Mouse (Mus musculus): ENCODE measurements around the gene Lhx1. TPM values are rescaled to one million over a fixed set of nuclear protein-coding genes. Genes with fewer than 3 reads are reported as not detected.

The Lhx1 gene
- total and polyA plus RNA-seq, 2 experiments from 2014 or later = 21.3 to 44.9 TPM

DNA sequence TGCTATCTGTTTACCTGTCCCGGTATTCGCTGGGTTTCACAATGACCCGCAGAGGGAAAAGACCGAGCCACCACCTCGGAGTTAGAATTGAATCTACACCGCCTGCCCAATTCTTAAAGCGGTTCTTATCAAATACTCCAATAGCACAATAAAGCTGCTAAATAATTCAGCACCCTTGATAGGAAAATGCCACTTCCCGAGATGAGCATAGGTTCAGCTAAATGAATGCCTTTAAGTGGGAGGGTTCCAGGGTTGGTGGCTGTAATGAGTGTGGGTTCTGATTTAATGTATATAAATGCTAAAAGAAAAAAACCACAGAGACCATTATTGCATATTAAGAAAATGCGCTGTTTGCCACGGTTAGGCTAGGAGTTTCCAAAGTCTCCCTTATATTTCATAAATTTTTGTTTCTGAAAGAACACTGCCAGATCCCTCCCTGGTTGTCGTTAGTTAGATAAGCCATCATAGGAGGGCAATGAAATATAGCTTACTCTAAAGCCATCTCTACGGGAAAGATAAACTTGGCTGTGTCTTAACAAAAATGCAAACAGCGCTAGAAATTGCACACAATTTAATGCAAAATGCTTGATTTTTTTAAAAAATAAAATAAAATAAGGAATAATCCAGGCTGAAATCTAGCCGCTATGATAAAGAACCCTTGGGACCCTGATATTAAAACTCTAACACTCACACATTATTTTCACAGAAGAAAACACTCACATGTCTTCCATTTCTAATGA is 8.7 kb downstream of the Lhx1 start:
- Histone ChIP-seq H3K4me2 (ENCODE audit: low read depth, low read length, poor library complexity, severe bottlenecking) (peak overlapping the region; percentile 37), H3K27ac (ENCODE audit: low read depth, low read length) (no peak overlapping the region), H3K4me3 (ENCODE audit: low read depth, low read length) (peak overlapping the region; percentile 12; the same call in 1 of the 2 replicates), H3K36me3 (ENCODE audit: insufficient read depth, low read length) (no peaks in the 10 kb centered on the region), H3K9ac (replicated peaks; ENCODE audit: low read length, poor library complexity, severe bottlenecking) (peak overlapping the region; percentile 36; the same call in 1 of the 2 replicates), H3K9me3 (ENCODE audit: low read length) (no peaks in the 10 kb centered on the region), H3K27me3 (ENCODE audit: insufficient read depth, low read length) (peaks cover 38% of the 10 kb centered on the region), H3K4me1 (ENCODE audit: insufficient read depth, low read length) (no peaks in the 10 kb centered on the region)
- ATAC-seq (ENCODE audit: low FRiP score) (no peak), DNase-seq (ENCODE audit: low spot score) (no peak)
- TF ChIP-seq CTCF (IDR thresholded peaks at IDR 0.05) = no peak
- WGBS = 8% methylated on average over 14 of the region's 14 CpGs

DNA sequence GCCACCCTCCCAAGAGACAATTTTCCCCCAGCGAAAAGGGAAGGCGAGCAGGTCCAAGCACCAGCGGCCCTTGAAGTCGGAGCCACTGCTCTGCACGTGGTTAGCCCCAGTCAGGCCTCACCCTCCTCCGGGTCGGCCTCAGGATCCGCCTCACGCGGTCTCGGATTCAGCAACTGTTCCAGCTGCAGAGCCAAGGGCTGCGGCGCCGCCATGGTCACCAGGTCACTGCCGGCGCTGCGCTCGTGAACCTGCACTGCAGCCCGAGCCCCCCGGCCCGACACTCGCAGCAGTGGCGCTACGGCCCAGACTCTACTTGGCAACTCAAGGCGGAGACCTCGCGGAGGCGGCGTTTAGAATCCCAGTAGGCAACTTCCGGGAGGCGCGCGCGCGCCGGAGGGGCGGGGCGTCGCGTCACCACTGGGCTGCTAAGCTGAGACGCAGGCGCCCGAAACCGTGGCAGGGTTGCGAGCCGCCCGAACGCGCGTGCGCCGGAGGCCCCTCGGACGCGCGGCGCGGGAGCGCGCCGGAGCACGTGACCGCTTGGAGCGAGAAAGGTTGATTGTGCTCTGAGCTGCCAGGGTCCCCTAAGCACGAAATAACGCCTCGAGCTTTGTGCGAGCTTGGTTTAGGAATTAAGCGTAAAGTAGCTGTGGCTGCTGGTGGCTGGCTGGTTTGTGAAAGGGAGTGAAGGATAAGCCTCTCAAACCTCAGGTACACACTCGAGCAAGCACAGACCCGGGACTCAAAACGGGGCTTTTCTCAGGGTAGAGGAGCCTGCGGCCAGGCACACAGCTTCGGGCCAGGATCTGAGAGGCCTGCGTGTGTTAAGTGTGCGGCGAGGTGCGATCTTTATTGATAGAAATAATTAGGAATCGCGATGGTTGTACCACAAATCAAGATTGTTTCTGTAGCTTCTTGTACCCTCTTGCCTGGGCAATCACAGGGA is 11.9 kb downstream of the Lhx1 start, which contains the start of gene Aatf:
Gene Aatf, minus strand, starts transcription at position 352 of the 946 bp plus-strand sequence.
- H3K27ac ChIP-seq (ENCODE audit: low read depth, low read length) = peak within 1 kb of the TSS; percentile 70
- H3K36me3 ChIP-seq (ENCODE audit: insufficient read depth, low read length) = no peaks in the 10 kb centered on the region
- peaks cover 16% of the 10 kb centered on the region for H3K27me3 ChIP-seq (ENCODE audit: insufficient read depth, low read length)
- H3K4me1 ChIP-seq (ENCODE audit: insufficient read depth, low read length) = no peaks in the 10 kb centered on the region
- H3K9me3 ChIP-seq (ENCODE audit: low read length) = no peaks in the 10 kb centered on the region
- WGBS = under 1% methylated on average over 80 of the region's 80 CpGs
- ATAC-seq (ENCODE audit: low FRiP score) (peak; percentile 98), DNase-seq (ENCODE audit: low spot score) (peak; percentile 98)
- peak within 1 kb of the TSS; percentile 65 for H3K4me2 ChIP-seq (ENCODE audit: low read depth, low read length, poor library complexity, severe bottlenecking)
- H3K9ac ChIP-seq (replicated peaks; ENCODE audit: low read length, poor library complexity, severe bottlenecking) = peak within 1 kb of the TSS; percentile 68
- peak within 1 kb of the TSS; percentile 62 for H3K4me3 ChIP-seq (ENCODE audit: low read depth, low read length)
- TF ChIP-seq CTCF (IDR thresholded peaks at IDR 0.05) = 0 out of 2 replicates have a peak, but pooled peaks have one; percentile 19

DNA sequence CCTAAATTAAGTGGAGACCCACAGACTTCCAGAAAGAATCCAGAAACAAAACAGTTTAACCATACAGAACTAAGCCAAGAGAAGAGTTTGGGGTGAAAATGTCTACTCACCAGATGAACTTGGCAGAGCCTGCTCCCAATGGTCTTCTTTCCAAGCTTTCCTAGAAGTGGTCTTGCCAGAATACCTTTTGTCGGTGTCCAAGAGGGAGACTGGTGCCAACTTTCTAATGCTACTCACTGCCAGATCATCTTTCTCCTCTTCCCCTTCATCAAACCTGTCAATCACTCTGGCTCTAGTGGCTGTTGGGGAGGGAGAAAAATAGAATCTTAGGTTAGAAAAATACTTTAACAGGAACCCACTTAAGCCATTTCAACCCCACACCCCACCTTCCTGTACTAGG is 13.3 kb downstream of the Lhx1 start:
- 81% methylated on average over 1 of the region's 1 CpGs for WGBS

DNA sequence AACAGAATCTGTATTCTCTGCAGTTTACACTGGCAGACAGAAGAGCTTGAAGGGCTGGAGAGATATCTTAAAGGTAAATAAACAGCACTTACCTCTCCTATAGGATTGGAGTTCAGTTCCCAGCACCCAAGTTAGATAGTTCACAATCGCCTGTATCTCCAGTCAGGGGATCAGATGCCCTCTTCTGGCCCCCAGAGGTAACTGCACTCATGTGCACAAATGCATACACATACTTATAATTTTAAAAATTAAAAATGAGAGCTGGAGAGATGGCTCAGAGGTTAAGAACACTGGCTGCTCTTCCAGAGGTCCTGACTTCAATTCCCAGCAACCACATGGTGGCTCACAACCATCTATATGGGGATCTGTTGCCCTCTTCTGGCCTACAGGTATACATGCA is 21.0 kb downstream of the Lhx1 start:
- Histone ChIP-seq H3K27me3 (ENCODE audit: insufficient read depth, low read length) (no peaks in the 10 kb centered on the region), H3K9ac (replicated peaks; ENCODE audit: low read length, poor library complexity, severe bottlenecking) (no peak overlapping the region), H3K27ac (ENCODE audit: low read depth, low read length) (no peak overlapping the region), H3K4me1 (ENCODE audit: insufficient read depth, low read length) (no peaks in the 10 kb centered on the region), H3K4me3 (ENCODE audit: low read depth, low read length) (no peak overlapping the region), H3K4me2 (ENCODE audit: low read depth, low read length, poor library complexity, severe bottlenecking) (no peak overlapping the region), H3K36me3 (ENCODE audit: insufficient read depth, low read length) (peaks cover 7% of the 10 kb centered on the region; the same call in 1 of the 2 replicates), H3K9me3 (ENCODE audit: low read length) (no peaks in the 10 kb centered on the region)
- DNase-seq (ENCODE audit: low spot score) = no peak
- ATAC-seq (ENCODE audit: low FRiP score) = no peak
- WGBS = 100% methylated on average over 1 of the region's 1 CpGs
- peak; percentile 15; the same call in 1 of the 2 replicates for TF ChIP-seq CTCF (IDR thresholded peaks at IDR 0.05)

More for the DNA sequence above, 13.3 kb downstream of the Lhx1 start:
- Histone ChIP-seq H3K9ac (replicated peaks; ENCODE audit: low read length, poor library complexity, severe bottlenecking) (no peak overlapping the region), H3K27ac (ENCODE audit: low read depth, low read length) (no peak overlapping the region), H3K9me3 (ENCODE audit: low read length) (no peaks in the 10 kb centered on the region), H3K4me2 (ENCODE audit: low read depth, low read length, poor library complexity, severe bottlenecking) (peak overlapping the region; percentile 65; the same call in 1 of the 2 replicates), H3K4me1 (ENCODE audit: insufficient read depth, low read length) (no peaks in the 10 kb centered on the region), H3K36me3 (ENCODE audit: insufficient read depth, low read length) (no peaks in the 10 kb centered on the region), H3K27me3 (ENCODE audit: insufficient read depth, low read length) (peaks cover 16% of the 10 kb centered on the region), H3K4me3 (ENCODE audit: low read depth, low read length) (no peak overlapping the region)
- DNase-seq (ENCODE audit: low spot score) (no peak), ATAC-seq (ENCODE audit: low FRiP score) (no peak)
- TF ChIP-seq CTCF (IDR thresholded peaks at IDR 0.05) = no peak

DNA sequence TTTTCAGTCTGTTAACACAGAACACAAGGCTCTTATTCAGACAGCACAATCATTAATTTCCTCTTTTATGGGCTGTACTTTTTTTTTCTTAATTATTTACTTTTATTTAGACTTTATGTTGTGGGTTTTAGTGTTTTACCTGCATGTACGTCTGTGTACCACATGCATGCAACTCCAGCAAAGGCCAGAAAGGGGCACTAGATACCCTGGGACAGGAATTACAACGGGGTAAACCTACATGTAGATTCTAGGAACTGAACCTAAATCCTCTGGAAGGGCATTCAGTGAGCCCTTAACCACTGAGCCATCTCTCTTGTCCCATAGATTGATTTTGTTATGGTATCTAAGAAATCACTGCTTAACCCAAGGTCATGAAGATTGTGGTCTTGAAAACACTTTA is 27.4 kb downstream of the Lhx1 start:
- H3K9me3 ChIP-seq (ENCODE audit: low read length) = no peaks in the 10 kb centered on the region
- no peak overlapping the region for H3K27ac ChIP-seq (ENCODE audit: low read depth, low read length)
- no peaks in the 10 kb centered on the region for H3K4me1 ChIP-seq (ENCODE audit: insufficient read depth, low read length)
- DNase-seq (ENCODE audit: low spot score) (no peak), ATAC-seq (ENCODE audit: low FRiP score) (no peak)
- H3K4me2 ChIP-seq (ENCODE audit: low read depth, low read length, poor library complexity, severe bottlenecking) = no peak overlapping the region
- no peak overlapping the region for H3K9ac ChIP-seq (replicated peaks; ENCODE audit: low read length, poor library complexity, severe bottlenecking)
- H3K4me3 ChIP-seq (ENCODE audit: low read depth, low read length) = no peak overlapping the region
- 64% methylated on average over 2 of the region's 2 CpGs for WGBS
- 0 out of 2 replicates have a peak, but pooled peaks cover 3% of the 10 kb centered on the region for H3K36me3 ChIP-seq (ENCODE audit: insufficient read depth, low read length)
- H3K27me3 ChIP-seq (ENCODE audit: insufficient read depth, low read length) = no peaks in the 10 kb centered on the region
- TF ChIP-seq CTCF (IDR thresholded peaks at IDR 0.05) = peak; percentile 55
